Mouse (Mus musculus) heart, embryonic 10.5 days (tissue): ENCODE data around the gene Ak3. TPM values are rescaled to one million over a fixed set of nuclear protein-coding genes. Genes with fewer than 3 reads are reported as not detected.
A peak's percentile ranks its signal among the peaks of the same experiment; 100 is the strongest.
"Not testable (repeated sequence)": the region's sequence is repeated elsewhere in the genome, so short reads cannot be mapped to it uniquely, and the experiment has no call there.

Experiments used
- DNase-seq: peaks from one replicate; pipeline ENCODE4 v3.0.0-alpha.2; 2017; ENCODE audit warnings: low spot score
- H3K27ac ChIP-seq: fragments of 300-500 bp; sonication (generic); 2 replicates; pipeline ENCODE4 v1.5.1; 2016; ENCODE audit warnings: mild to moderate bottlenecking
- H3K27me3 ChIP-seq: fragments of 300-500 bp; sonication (generic); 2 replicates; pipeline ENCODE4 v1.6.1; 2016; ENCODE audit warnings: mild to moderate bottlenecking; ENCODE audit not compliant: poor library complexity, insufficient read depth, severe bottlenecking
- H3K36me3 ChIP-seq: fragments of 300-500 bp; sonication (generic); 2 replicates; pipeline ENCODE4 v1.6.1; 2016; ENCODE audit warnings: mild to moderate bottlenecking, moderate library complexity
- H3K4me1 ChIP-seq: fragments of 300-500 bp; sonication (generic); 2 replicates; pipeline ENCODE4 v1.6.1; 2016; ENCODE audit warnings: mild to moderate bottlenecking
- H3K4me3 ChIP-seq: fragments of 300-500 bp; sonication (generic); 2 replicates; pipeline ENCODE4 v1.5.1; 2016; ENCODE audit warnings: mild to moderate bottlenecking, moderate library complexity
- H3K9me3 ChIP-seq: fragments of 300-500 bp; sonication (generic); 2 replicates; pipeline ENCODE4 v1.6.1; 2016; ENCODE audit warnings: mild to moderate bottlenecking, moderate library complexity
- WGBS: fragments of 180-500 bp; shearing (Covaris S2); methylation state at CpG from one replicate; pipeline ENCODE4 v1.1.7; 2016; 5-methylcytosine and 5-hydroxymethylcytosine counted together
- polyA plus RNA-seq: library from polyadenylated mRNA; unstranded; fragments of >200 nt; fragmentation: Nextera tagmentation; extraction: Ambion mirVana; gene quantifications from 2 replicates; pipeline ENCODE4 v1.2.1, GENCODE M21; 2016

Gene Ak3
- polyA plus RNA-seq, 1 experiment from 2014 or later, result 77.8 TPM

DNA sequence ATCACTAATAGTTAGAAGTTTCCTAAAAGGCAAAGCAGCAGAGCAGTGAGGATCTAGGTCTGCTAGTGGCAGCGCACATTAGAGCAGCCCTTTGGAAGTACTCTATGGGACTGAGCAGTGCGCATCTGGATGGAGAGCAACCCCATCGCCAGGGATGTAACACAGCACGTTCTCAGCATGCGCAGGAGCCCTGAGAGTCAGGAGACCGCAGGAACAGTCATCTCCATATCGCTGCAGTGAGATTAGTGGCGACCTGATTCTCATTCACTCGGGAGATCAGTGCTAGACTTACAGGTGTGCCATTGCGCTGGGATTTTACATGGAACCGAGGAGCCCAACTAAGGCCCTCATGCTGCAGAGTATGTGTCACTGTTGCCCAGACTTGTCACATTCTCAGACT, 38.7 kb downstream of the Ak3 start:
- H3K27ac ChIP-seq, result no peak overlapping the region
- H3K4me1 ChIP-seq, result no peaks in the 10 kb centered on the region
- no peak overlapping the region for H3K4me3 ChIP-seq
- no peaks in the 10 kb centered on the region for H3K27me3 ChIP-seq
- H3K36me3 ChIP-seq, result peaks cover 68% of the 10 kb centered on the region
- 91% methylated on average over 11 of the region's 11 CpGs for WGBS
- H3K9me3 ChIP-seq, result no peaks in the 10 kb centered on the region
- no peak for DNase-seq

- Histone ChIP-seq H3K4me1 (no peaks in the 10 kb centered on the region), H3K27ac (no peak overlapping the region), H3K36me3 (peaks cover 62% of the 10 kb centered on the region), H3K9me3 (no peaks in the 10 kb centered on the region), H3K27me3 (no peaks in the 10 kb centered on the region), H3K4me3 (no peak overlapping the region)
- no peak for DNase-seq
- 93% methylated on average over 3 of the region's 3 CpGs for WGBS
Observed at GRCm38 (mm10) chr19:29008069-29008706, 39.6 kb downstream of the Ak3 start.

- not testable (repeated sequence) for DNase-seq, H3K27me3 ChIP-seq, H3K4me1 ChIP-seq, H3K4me3 ChIP-seq, H3K27ac ChIP-seq, H3K9me3 ChIP-seq
- H3K36me3 ChIP-seq, result peaks cover 53% of the 10 kb centered on the region
- 96% methylated on average over 16 of the region's 16 CpGs for WGBS
Observed at GRCm38 (mm10) chr19:29000321-29000720, 47.4 kb downstream of the Ak3 start.

- H3K36me3 ChIP-seq, result peaks cover 72% of the 10 kb centered on the region
- H3K4me3 ChIP-seq, result no peak overlapping the region
- no peaks in the 10 kb centered on the region for H3K9me3 ChIP-seq
- DNase-seq, result no peak
- 90% methylated on average over 4 of the region's 4 CpGs for WGBS
- no peaks in the 10 kb centered on the region for H3K27me3 ChIP-seq
- no peak overlapping the region for H3K27ac ChIP-seq
- no peaks in the 10 kb centered on the region for H3K4me1 ChIP-seq
Observed at GRCm38 (mm10) chr19:28997976-28998630, 49.7 kb downstream of the Ak3 start.

- Histone ChIP-seq H3K9me3 (0 out of 2 replicates have a peak, but pooled peaks cover 3% of the 10 kb centered on the region), H3K4me3 (no peak overlapping the region), H3K27me3 (no peaks in the 10 kb centered on the region), H3K27ac (no peak overlapping the region), H3K36me3 (peaks cover 58% of the 10 kb centered on the region), H3K4me1 (0 out of 2 replicates have a peak, but pooled peaks cover 7% of the 10 kb centered on the region)
- no peak for DNase-seq
- WGBS, result 86% methylated on average over 5 of the region's 5 CpGs
Observed at GRCm38 (mm10) chr19:28995366-28995765, 52.4 kb downstream of the Ak3 start.

- H3K9me3 ChIP-seq, result 0 out of 2 replicates have a peak, but pooled peaks cover 3% of the 10 kb centered on the region
- no peak overlapping the region for H3K4me3 ChIP-seq
- WGBS, result 80% methylated on average over 7 of the region's 7 CpGs
- DNase-seq, result no peak
- H3K27me3 ChIP-seq, result no peaks in the 10 kb centered on the region
- H3K36me3 ChIP-seq, result peaks cover 53% of the 10 kb centered on the region
- H3K27ac ChIP-seq, result no peak overlapping the region
- H3K4me1 ChIP-seq, result 0 out of 2 replicates have a peak, but pooled peaks cover 7% of the 10 kb centered on the region
Observed at GRCm38 (mm10) chr19:28994870-28995269, 52.9 kb downstream of the Ak3 start.

DNA sequence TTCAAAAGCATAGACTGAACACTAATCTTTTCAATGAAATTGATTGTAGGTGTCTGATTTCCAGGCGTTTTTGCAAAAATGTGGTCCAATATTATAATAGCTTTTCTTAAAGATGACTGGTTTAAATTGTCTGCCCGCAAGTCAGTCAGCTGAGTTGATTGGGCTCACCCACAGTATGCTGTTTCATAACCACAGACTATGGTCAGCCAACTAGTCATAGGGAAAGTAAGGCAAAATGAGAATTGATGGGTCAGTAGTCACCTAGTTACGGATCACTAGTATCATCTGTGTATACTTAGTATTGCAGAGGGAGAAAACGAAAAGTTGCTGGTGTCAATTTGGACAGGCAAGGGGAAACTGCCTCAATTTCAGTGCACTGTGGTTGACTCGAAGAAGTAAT, 56.4 kb downstream of the Ak3 start:
- H3K4me1 ChIP-seq, result peaks cover 11% of the 10 kb centered on the region; the same call in 1 of the 2 replicates
- 0 out of 2 replicates have a peak, but pooled peaks cover 3% of the 10 kb centered on the region for H3K9me3 ChIP-seq
- no peak for DNase-seq
- peak overlapping the region; percentile 97 for H3K27ac ChIP-seq
- WGBS, result 67% methylated on average over 5 of the region's 5 CpGs
- H3K27me3 ChIP-seq, result no peaks in the 10 kb centered on the region
- H3K4me3 ChIP-seq, result peak overlapping the region; percentile 99
- peaks cover 35% of the 10 kb centered on the region for H3K36me3 ChIP-seq

GRCm38 (mm10) chr19:28990590-28991221, 57.1 kb downstream of the Ak3 start:
- under 1% methylated on average over 41 of the region's 41 CpGs for WGBS
- peaks cover 28% of the 10 kb centered on the region for H3K36me3 ChIP-seq

DNA sequence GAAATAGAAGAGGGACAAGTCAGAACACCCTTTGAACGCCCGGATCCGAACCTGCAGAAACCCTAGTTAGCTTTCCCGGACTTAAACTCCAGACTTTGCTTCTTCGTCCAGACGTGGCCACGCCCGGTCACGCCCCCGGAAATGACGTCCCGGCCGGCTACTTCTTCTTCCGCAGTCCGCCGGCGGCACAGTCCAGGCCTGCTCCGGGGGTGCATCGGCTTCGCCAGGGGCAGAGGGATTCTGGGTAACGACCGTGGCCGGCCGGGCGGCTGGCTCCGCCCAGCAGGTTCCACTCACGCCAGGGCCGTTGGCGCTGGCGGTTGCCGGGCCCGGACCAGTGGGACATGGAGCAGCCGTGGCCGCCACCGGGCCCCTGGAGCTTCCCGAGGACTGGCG, 57.6 kb downstream of the Ak3 start, which contains the start of gene Cdc37l1:
Gene Cdc37l1 (plus strand): TSS at position 159 of the 396 bp plus-strand sequence.
- Histone ChIP-seq H3K27me3 (no peaks in the 10 kb centered on the region), H3K27ac (peak within 1 kb of the TSS; percentile 97), H3K4me1 (peaks cover 11% of the 10 kb centered on the region; the same call in 1 of the 2 replicates), H3K4me3 (peak within 1 kb of the TSS; percentile 99), H3K36me3 (peaks cover 23% of the 10 kb centered on the region), H3K9me3 (0 out of 2 replicates have a peak, but pooled peaks cover 3% of the 10 kb centered on the region)
- DNase-seq, result peak; percentile 98
- WGBS, result under 1% methylated on average over 37 of the region's 37 CpGs

More at GRCm38 (mm10) chr19:28990590-28991221, 57.1 kb downstream of the Ak3 start:
- peak overlapping the region; percentile 97 for H3K27ac ChIP-seq
- peak overlapping the region; percentile 99 for H3K4me3 ChIP-seq
- H3K9me3 ChIP-seq, result 0 out of 2 replicates have a peak, but pooled peaks cover 3% of the 10 kb centered on the region
- no peaks in the 10 kb centered on the region for H3K27me3 ChIP-seq
- peaks cover 11% of the 10 kb centered on the region; the same call in 1 of the 2 replicates for H3K4me1 ChIP-seq
- DNase-seq, result peak; percentile 79

DNA sequence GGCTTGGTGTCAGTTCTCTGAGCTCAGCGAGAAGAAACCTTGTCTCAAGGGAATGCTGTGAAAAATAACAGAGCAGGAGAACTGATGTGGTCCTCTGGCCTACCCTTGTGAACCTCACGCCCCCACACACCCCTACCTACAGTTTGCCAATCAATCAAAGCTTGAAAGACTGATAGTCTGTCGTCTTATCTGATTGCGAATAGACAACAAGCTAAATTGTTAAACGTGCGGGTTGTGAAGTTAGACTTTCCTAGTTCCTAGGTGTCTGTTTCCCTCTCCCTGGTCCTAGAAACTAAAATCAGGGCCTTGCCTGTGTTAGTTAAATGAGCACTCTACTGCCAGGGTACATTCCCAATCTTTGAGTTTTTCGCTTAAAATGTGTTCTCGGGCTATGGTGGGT, 58.2 kb downstream of the Ak3 start:
- no peak for DNase-seq
- peak overlapping the region; percentile 97 for H3K27ac ChIP-seq

GRCm38 (mm10) chr19:28982617-28983016, 65.1 kb downstream of the Ak3 start:
- Histone ChIP-seq H3K4me3 (no peak overlapping the region), H3K4me1 (no peaks in the 10 kb centered on the region), H3K36me3 (no peaks in the 10 kb centered on the region), H3K9me3 (no peaks in the 10 kb centered on the region), H3K27me3 (no peaks in the 10 kb centered on the region), H3K27ac (no peak overlapping the region)
- WGBS, result 69% methylated on average over 7 of the region's 7 CpGs
- no peak for DNase-seq

More for the DNA sequence above, 58.2 kb downstream of the Ak3 start:
- no peaks in the 10 kb centered on the region for H3K27me3 ChIP-seq
- 0 out of 2 replicates have a peak, but pooled peaks cover 3% of the 10 kb centered on the region for H3K9me3 ChIP-seq
- WGBS, result 46% methylated on average over 8 of the region's 8 CpGs
- peaks cover 16% of the 10 kb centered on the region for H3K36me3 ChIP-seq
- H3K4me3 ChIP-seq, result peak overlapping the region; percentile 99
- H3K4me1 ChIP-seq, result peaks cover 11% of the 10 kb centered on the region; the same call in 1 of the 2 replicates

DNA sequence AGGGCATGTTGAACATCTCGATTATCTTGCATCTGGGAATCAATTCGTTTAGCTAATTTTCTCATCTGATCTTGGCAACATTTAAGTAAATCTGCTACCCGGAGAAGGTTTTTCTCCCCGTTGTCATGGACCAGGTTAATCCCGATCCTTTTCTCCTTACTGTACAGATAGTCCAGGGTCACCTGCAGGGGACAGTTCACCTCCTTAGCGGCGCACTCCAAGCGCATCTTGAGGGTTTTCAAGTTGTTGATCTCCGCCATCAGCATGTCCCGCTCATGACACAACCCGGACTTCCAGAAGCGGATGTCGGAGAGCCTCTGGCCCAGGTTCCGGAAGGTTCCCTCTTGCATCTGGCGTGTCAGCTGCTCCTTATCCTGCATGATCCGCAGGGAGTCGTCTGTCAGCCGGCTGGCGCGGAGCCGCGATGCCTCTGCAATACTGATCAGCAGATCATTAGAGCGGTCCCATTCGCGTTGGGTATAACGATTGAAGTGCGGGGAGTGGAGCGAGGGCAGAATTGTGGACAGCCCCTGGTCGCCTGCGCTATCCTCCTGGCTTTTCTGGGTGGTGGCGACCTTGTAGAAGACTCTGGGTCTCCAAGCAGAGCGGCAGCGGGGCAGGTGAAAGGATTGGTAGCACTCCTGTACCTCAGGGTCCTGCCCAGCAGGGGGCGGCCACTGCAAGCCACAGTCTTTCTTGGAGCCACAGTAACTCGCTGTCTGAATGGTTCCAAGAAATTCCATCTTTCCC, 72.7 kb downstream of the Ak3 start:
- Histone ChIP-seq H3K9me3 (no peaks in the 10 kb centered on the region), H3K27me3 (peaks cover 11% of the 10 kb centered on the region), H3K27ac (peak overlapping the region; percentile 67; the same call in 1 of the 2 replicates), H3K36me3 (no peaks in the 10 kb centered on the region), H3K4me3 (peak overlapping the region; percentile 60), H3K4me1 (peaks cover 7% of the 10 kb centered on the region)
- 15% methylated on average over 35 of the region's 35 CpGs for WGBS
- DNase-seq, result peak; percentile 84
